Mouse (Mus musculus) megakaryocyte, adult 5-6 weeks (primary cell): ENCODE measurements around the gene Tshz2. TPM values are rescaled to one million over a fixed set of nuclear protein-coding genes. Genes with fewer than 3 reads are reported as not detected.

Source experiments
- ATAC-seq: 2 replicates; pipeline ENCODE4 v1.8.0; 2016; ENCODE audit warnings: mild to moderate bottlenecking, inconsistent platforms; ENCODE audit not compliant: poor library complexity, severe bottlenecking
- total RNA-seq, 2 experiments: library from RNA; stranded (forward) in 1 of 2; stranded (reverse) in 1 of 2; fragments of 153-499, 151-499 nt in 1 of 2; fragments of 221-1000, 200-1000 nt in 1 of 2; gene quantifications; 2 replicates each; pipeline versions ENCODE4 v1.2.3 to v1.2.4; 2015 to 2017

The Tshz2 gene
- total RNA-seq, 2 experiments from 2014 or later = not detected

GRCm38 (mm10) chr2:169695025-169695424 lies 62.2 kb downstream of the Tshz2 start:
- no peak for ATAC-seq

GRCm38 (mm10) chr2:169699141-169699540 lies 66.3 kb downstream of the Tshz2 start:
- ATAC-seq = no peak

- ATAC-seq = no peak
Measured at GRCm38 (mm10) chr2:169699862-169700511, 67.2 kb downstream of the Tshz2 start.

- ATAC-seq = peak; percentile 38; the same call in 1 of the 2 replicates
Measured at GRCm38 (mm10) chr2:169702725-169703486, 70.1 kb downstream of the Tshz2 start.

- ATAC-seq = no peak
Measured at GRCm38 (mm10) chr2:169721793-169722326, 89.0 kb downstream of the Tshz2 start.

GRCm38 (mm10) chr2:169722341-169722740 lies 89.5 kb downstream of the Tshz2 start:
- ATAC-seq = no peak

GRCm38 (mm10) chr2:169723645-169724462 lies 91.0 kb downstream of the Tshz2 start:
- peak; percentile 73 for ATAC-seq

GRCm38 (mm10) chr2:169728651-169729280 lies 96.0 kb downstream of the Tshz2 start:
- no peak for ATAC-seq

- ATAC-seq = no peak
Measured at GRCm38 (mm10) chr2:169730551-169730996, 97.8 kb downstream of the Tshz2 start.

GRCm38 (mm10) chr2:169734053-169734452 lies 101.2 kb downstream of the Tshz2 start:
- ATAC-seq = no peak

- peak; percentile 43 for ATAC-seq
Measured at GRCm38 (mm10) chr2:169735475-169736406, 102.9 kb downstream of the Tshz2 start.

GRCm38 (mm10) chr2:169740996-169741395 lies 108.2 kb downstream of the Tshz2 start:
- no peak for ATAC-seq

- ATAC-seq = no peak
Measured at GRCm38 (mm10) chr2:169742791-169743190, 110.0 kb downstream of the Tshz2 start.

- ATAC-seq = no peak
Measured at GRCm38 (mm10) chr2:169743294-169743693, 110.5 kb downstream of the Tshz2 start.

- ATAC-seq = no peak
Measured at GRCm38 (mm10) chr2:169743910-169744309, 111.1 kb downstream of the Tshz2 start.

GRCm38 (mm10) chr2:169747114-169747642 lies 114.4 kb downstream of the Tshz2 start:
- no peak for ATAC-seq

GRCm38 (mm10) chr2:169749331-169749945 lies 116.6 kb downstream of the Tshz2 start:
- ATAC-seq = no peak

- ATAC-seq = no peak
Measured at GRCm38 (mm10) chr2:169750574-169751491, 118.0 kb downstream of the Tshz2 start.
